Mouse (Mus musculus): ENCODE data around the gene Cplx2. TPM values are rescaled to one million over a fixed set of nuclear protein-coding genes. Genes with fewer than 3 reads are reported as not detected.

Gene Cplx2
- polyA plus RNA-seq, 1 experiment from 2014 or later: 9.9 TPM

GRCm38 (mm10) chr13:54391313-54391712, 20.2 kb downstream of the Cplx2 start:
- no peaks in the 10 kb centered on the region for H3K36me3 ChIP-seq
- no peaks in the 10 kb centered on the region for H3K27me3 ChIP-seq (ENCODE audit: low read depth, poor library complexity, severe bottlenecking)
- H3K4me3 ChIP-seq: no peak overlapping the region
- no peak overlapping the region for H3K27ac ChIP-seq (replicated peaks)
- 91% methylated on average over 4 of the region's 4 CpGs for WGBS
- DNase-seq (ENCODE audit: low spot score): no peak
- H3K4me1 ChIP-seq: no peaks in the 10 kb centered on the region
- H3K9me3 ChIP-seq (replicated peaks): no peaks in the 10 kb centered on the region

- no peak overlapping the region for H3K4me3 ChIP-seq
- 71% methylated on average over 4 of the region's 4 CpGs for WGBS
- 0 out of 2 replicates have a peak overlapping the region, but pooled peaks have one; percentile 17 for H3K27ac ChIP-seq (replicated peaks)
- H3K27me3 ChIP-seq (ENCODE audit: low read depth, poor library complexity, severe bottlenecking): no peaks in the 10 kb centered on the region
- H3K9me3 ChIP-seq (replicated peaks): no peaks in the 10 kb centered on the region
- DNase-seq (ENCODE audit: low spot score): no peak
- H3K4me1 ChIP-seq: peaks cover 7% of the 10 kb centered on the region; the same call in 1 of the 2 replicates
- H3K36me3 ChIP-seq: no peaks in the 10 kb centered on the region
Observed at GRCm38 (mm10) chr13:54397069-54397468, 25.9 kb downstream of the Cplx2 start.

DNA sequence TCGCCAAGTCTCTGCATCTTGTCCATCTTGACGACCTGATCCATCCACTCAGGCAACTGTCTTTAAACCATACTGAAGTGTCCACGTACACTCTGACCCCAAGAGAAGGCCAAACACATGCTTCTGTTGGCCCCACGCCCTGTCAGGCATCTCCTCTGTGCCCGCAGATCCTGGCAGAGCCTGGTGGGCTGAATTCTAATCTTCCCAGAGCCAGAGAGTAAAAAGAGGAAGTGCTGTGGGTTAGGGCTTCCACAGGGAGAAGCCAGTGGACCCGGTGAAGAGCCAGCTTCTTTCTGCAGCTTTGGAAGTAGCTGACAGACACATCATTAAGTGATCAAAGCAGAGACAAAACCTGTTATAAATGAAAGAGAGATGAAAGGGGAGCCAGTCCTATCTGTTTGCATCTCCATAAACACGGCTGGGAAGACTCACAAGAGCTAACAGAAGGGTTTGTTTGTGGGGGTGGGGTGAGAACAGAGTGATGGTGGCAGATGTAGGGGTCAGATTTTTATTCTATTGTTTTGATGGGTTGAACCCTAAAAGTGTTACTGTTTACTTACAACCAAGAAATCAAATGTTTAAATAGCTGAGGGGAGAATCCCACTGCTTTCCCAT, 29.5 kb downstream of the Cplx2 start:
- Histone ChIP-seq H3K36me3 (no peaks in the 10 kb centered on the region), H3K27me3 (ENCODE audit: low read depth, poor library complexity, severe bottlenecking) (no peaks in the 10 kb centered on the region), H3K4me1 (peaks cover 29% of the 10 kb centered on the region), H3K27ac (replicated peaks) (0 out of 2 replicates have a peak overlapping the region, but pooled peaks have one; percentile 35), H3K4me3 (no peak overlapping the region), H3K9me3 (replicated peaks) (no peaks in the 10 kb centered on the region; the same call in 1 of the 2 replicates)
- no peak for DNase-seq (ENCODE audit: low spot score)
- 76% methylated on average over 7 of the region's 7 CpGs for WGBS

DNA sequence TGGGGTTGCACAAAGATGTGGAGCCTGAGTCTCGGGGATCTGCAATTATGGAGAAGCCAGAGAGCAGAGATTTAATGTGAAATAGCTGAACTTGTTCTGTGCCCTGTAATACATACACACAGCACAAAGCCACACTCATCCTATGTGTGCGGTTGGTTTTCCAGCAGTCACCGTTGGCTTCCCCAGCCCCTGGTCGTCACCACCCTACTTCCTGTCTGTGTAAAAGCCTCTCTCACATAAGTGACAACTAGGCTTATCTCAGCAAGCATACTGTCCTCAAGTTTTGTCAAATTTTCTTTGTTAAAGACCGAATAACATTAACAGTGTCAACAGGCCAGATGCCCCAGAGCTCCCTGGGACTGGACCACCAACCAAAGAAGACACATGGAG, 30.0 kb downstream of the Cplx2 start:
- Histone ChIP-seq H3K27me3 (ENCODE audit: low read depth, poor library complexity, severe bottlenecking) (no peaks in the 10 kb centered on the region), H3K4me1 (peaks cover 29% of the 10 kb centered on the region), H3K27ac (replicated peaks) (no peak overlapping the region), H3K4me3 (no peak overlapping the region), H3K36me3 (no peaks in the 10 kb centered on the region), H3K9me3 (replicated peaks) (no peaks in the 10 kb centered on the region; the same call in 1 of the 2 replicates)
- DNase-seq (ENCODE audit: low spot score): no peak
- 83% methylated on average over 5 of the region's 5 CpGs for WGBS

GRCm38 (mm10) chr13:54402346-54402745, 31.2 kb downstream of the Cplx2 start:
- H3K27me3 ChIP-seq (ENCODE audit: low read depth, poor library complexity, severe bottlenecking): no peaks in the 10 kb centered on the region
- no peaks in the 10 kb centered on the region; the same call in 1 of the 2 replicates for H3K9me3 ChIP-seq (replicated peaks)
- H3K36me3 ChIP-seq: no peaks in the 10 kb centered on the region
- peaks cover 23% of the 10 kb centered on the region for H3K4me1 ChIP-seq
- no peak overlapping the region for H3K4me3 ChIP-seq
- DNase-seq (ENCODE audit: low spot score): no peak
- 87% methylated on average over 4 of the region's 4 CpGs for WGBS
- H3K27ac ChIP-seq (replicated peaks): no peak overlapping the region

- H3K9me3 ChIP-seq (replicated peaks): no peaks in the 10 kb centered on the region; the same call in 1 of the 2 replicates
- DNase-seq (ENCODE audit: low spot score): no peak
- H3K36me3 ChIP-seq: no peaks in the 10 kb centered on the region
- no peak overlapping the region for H3K4me3 ChIP-seq
- WGBS: 79% methylated on average over 17 of the region's 17 CpGs
- no peaks in the 10 kb centered on the region for H3K27me3 ChIP-seq (ENCODE audit: low read depth, poor library complexity, severe bottlenecking)
- no peak overlapping the region for H3K27ac ChIP-seq (replicated peaks)
- H3K4me1 ChIP-seq: peaks cover 21% of the 10 kb centered on the region
Observed at GRCm38 (mm10) chr13:54403224-54404070, 32.3 kb downstream of the Cplx2 start.

GRCm38 (mm10) chr13:54404205-54404604, 33.1 kb downstream of the Cplx2 start:
- Histone ChIP-seq H3K9me3 (replicated peaks) (no peaks in the 10 kb centered on the region; the same call in 1 of the 2 replicates), H3K27ac (replicated peaks) (no peak overlapping the region), H3K36me3 (no peaks in the 10 kb centered on the region), H3K4me3 (no peak overlapping the region), H3K27me3 (ENCODE audit: low read depth, poor library complexity, severe bottlenecking) (no peaks in the 10 kb centered on the region), H3K4me1 (peaks cover 21% of the 10 kb centered on the region)
- 68% methylated on average over 3 of the region's 3 CpGs for WGBS
- no peak for DNase-seq (ENCODE audit: low spot score)

- no peaks in the 10 kb centered on the region; the same call in 1 of the 2 replicates for H3K9me3 ChIP-seq (replicated peaks)
- 80% methylated on average over 2 of the region's 2 CpGs for WGBS
- no peak overlapping the region for H3K27ac ChIP-seq (replicated peaks)
- H3K27me3 ChIP-seq (ENCODE audit: low read depth, poor library complexity, severe bottlenecking): no peaks in the 10 kb centered on the region
- peaks cover 21% of the 10 kb centered on the region for H3K4me1 ChIP-seq
- no peak for DNase-seq (ENCODE audit: low spot score)
- H3K36me3 ChIP-seq: no peaks in the 10 kb centered on the region
- no peak overlapping the region for H3K4me3 ChIP-seq
Observed at GRCm38 (mm10) chr13:54405805-54406204, 34.7 kb downstream of the Cplx2 start.

GRCm38 (mm10) chr13:54411656-54412055, 40.5 kb downstream of the Cplx2 start:
- Histone ChIP-seq H3K4me3 (no peak overlapping the region), H3K27ac (replicated peaks) (no peak overlapping the region), H3K27me3 (ENCODE audit: low read depth, poor library complexity, severe bottlenecking) (no peaks in the 10 kb centered on the region), H3K4me1 (peaks cover 11% of the 10 kb centered on the region; the same call in 1 of the 2 replicates), H3K9me3 (replicated peaks) (no peaks in the 10 kb centered on the region), H3K36me3 (no peaks in the 10 kb centered on the region)
- 75% methylated on average over 3 of the region's 3 CpGs for WGBS
- no peak for DNase-seq (ENCODE audit: low spot score)

- H3K4me1 ChIP-seq: peaks cover 11% of the 10 kb centered on the region; the same call in 1 of the 2 replicates
- no peak for DNase-seq (ENCODE audit: low spot score)
- no peak overlapping the region for H3K27ac ChIP-seq (replicated peaks)
- H3K27me3 ChIP-seq (ENCODE audit: low read depth, poor library complexity, severe bottlenecking): no peaks in the 10 kb centered on the region
- 58% methylated on average over 7 of the region's 7 CpGs for WGBS
- no peaks in the 10 kb centered on the region for H3K9me3 ChIP-seq (replicated peaks)
- no peaks in the 10 kb centered on the region for H3K36me3 ChIP-seq
- no peak overlapping the region for H3K4me3 ChIP-seq
Observed at GRCm38 (mm10) chr13:54412236-54412635, 41.1 kb downstream of the Cplx2 start.

DNA sequence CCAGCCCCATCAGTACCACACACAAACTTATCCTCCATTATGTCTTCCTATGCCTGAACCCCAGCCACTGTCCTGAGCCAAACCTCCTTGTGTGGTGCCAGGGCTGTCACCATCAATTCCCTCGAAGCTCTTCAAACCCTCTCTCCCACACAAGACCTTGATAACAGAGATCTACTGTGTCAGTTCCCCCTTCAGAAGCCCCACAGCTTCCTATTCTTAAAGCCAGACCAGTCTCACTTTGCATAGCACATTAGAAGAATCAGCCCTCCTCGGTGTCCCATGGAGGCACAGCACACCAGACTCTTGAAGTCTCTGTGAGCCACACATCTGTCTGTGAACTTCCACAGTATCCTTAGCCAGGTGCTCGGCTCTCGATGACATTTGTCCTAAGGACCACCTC, 41.6 kb downstream of the Cplx2 start:
- Histone ChIP-seq H3K27me3 (ENCODE audit: low read depth, poor library complexity, severe bottlenecking) (no peaks in the 10 kb centered on the region), H3K36me3 (no peaks in the 10 kb centered on the region), H3K4me1 (peaks cover 11% of the 10 kb centered on the region; the same call in 1 of the 2 replicates), H3K4me3 (no peak overlapping the region), H3K27ac (replicated peaks) (no peak overlapping the region), H3K9me3 (replicated peaks) (no peaks in the 10 kb centered on the region)
- WGBS: 85% methylated on average over 4 of the region's 4 CpGs
- DNase-seq (ENCODE audit: low spot score): no peak

GRCm38 (mm10) chr13:54415059-54415458, 43.9 kb downstream of the Cplx2 start:
- H3K9me3 ChIP-seq (replicated peaks): no peaks in the 10 kb centered on the region
- H3K4me1 ChIP-seq: peaks cover 19% of the 10 kb centered on the region
- no peak for DNase-seq (ENCODE audit: low spot score)
- no peak overlapping the region for H3K4me3 ChIP-seq
- no peak overlapping the region for H3K27ac ChIP-seq (replicated peaks)
- 95% methylated on average over 4 of the region's 4 CpGs for WGBS
- no peaks in the 10 kb centered on the region for H3K36me3 ChIP-seq
- no peaks in the 10 kb centered on the region for H3K27me3 ChIP-seq (ENCODE audit: low read depth, poor library complexity, severe bottlenecking)

All from midbrain, embryonic 10.5 days (tissue).